Mouse (Mus musculus): ENCODE results near the gene Lbhd1.

Lbhd1 gene

DNA sequence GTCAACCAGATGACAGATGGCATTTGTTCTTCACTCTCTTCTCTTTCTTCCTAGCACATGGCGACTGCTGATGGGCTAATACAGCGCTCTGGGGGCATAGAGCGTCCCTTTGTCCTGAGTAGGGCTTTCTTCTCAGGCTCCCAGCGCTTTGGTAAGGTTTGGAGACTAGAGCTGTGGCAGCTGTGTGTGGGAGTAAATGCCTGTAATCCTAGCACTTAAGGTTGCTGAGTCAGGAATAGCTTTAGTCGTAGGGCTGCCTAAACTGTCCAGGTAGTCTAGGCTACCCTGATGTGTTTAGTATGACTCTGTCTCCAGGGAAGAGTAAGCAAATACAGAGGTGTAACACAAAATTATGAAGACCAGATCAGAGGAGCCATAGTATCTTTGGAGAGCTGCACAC, 28.3 kb downstream of the Lbhd1 start:
- DNase-seq (ENCODE audit: low read depth) = no peak

DNA sequence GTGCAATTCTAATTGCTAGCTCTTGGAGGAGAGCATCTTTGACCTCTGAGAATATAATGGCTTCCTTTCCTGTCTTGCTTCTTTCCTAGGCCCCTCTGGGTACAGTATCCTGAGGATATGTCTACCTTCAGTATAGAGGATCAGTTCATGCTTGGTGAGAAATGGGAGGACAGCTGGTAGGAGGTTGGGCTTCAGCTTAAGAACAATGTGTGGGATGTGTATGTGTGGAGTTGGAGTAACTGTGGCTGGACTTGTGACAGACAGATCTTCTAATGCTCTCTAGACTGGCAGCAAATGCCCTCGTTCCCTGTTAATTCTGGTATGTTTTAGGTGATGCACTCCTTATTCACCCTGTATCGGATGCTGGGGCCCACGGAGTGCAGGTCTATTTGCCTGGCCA, 30.7 kb downstream of the Lbhd1 start:
- DNase-seq (ENCODE audit: low read depth) = no peak

DNA sequence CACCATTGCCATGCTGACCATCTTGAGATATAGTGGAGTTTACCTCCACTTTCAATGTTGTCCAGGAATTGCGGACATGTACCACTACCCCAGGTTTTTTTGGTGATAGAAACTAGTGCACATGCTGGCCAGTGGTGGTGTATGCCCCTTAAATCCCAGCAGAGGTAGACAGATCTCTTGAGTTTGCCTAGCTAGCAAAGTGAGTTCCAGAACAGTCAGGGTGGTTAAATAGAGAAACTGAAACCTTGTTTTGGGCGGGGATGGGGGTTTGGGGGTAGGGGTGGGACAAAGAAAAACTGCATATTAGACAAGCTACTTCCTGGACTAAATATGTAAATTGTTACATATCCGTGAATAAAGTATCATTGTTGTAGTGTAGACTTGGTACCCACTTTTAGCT, 35.5 kb downstream of the Lbhd1 start:
- no peak for DNase-seq (ENCODE audit: low read depth)

DNA sequence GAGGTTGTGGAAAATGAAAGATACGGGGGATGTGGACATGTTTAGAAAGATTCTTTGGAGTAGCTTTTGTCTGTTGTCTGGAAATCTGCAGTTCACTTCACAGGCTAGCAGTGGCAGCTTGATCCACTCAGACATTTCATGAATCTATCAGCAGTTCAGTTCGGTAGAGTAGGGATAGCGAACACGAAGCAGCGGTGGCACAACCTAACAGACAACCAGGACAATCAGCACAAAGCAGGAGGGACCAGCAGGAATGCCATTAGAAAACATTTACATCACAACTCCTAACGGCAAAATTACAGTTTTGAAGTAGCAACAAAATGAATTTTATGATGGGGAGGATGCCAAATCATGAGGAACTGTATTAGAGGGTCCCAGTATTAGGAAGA, 36.1 kb downstream of the Lbhd1 start:
- DNase-seq (ENCODE audit: low read depth) = no peak

DNA sequence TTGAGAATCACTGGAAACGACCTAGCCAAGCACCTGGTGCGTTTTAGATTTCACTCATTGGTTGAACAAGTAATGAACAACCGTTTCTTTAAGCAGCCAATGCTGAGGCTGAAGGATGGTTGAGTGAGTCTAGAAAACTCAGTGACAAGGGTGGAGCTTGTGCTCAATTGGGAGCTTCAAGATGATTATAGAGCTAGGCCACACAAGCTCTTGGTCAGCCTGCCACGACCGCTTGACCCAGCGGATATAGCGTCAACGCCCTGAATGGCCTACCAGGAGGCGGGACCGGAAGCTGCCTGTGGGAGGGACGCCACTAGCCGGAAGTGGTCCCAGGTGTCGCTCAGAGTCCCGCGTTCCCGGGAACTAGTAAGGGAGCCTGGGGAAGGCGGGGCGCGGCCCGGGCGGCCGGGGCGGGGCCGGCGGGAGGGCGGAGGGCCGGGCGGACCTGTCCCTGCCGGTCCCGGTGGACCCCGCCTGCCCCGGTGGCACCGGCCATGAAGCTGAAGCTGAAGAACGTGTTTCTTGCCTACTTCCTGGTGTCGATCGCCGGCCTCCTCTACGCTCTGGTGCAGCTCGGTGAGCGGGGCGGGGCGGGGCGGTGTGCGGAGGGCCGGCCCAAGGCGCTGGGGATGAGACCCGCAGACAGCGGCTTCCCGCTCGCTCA, 36.7 kb downstream of the Lbhd1 start, which contains the start of gene B3gat3:
Gene B3gat3 (plus strand): TSS at position 302 of the 664 bp plus-strand sequence.
- DNase-seq (ENCODE audit: low read depth) = peak; percentile 83

DNA sequence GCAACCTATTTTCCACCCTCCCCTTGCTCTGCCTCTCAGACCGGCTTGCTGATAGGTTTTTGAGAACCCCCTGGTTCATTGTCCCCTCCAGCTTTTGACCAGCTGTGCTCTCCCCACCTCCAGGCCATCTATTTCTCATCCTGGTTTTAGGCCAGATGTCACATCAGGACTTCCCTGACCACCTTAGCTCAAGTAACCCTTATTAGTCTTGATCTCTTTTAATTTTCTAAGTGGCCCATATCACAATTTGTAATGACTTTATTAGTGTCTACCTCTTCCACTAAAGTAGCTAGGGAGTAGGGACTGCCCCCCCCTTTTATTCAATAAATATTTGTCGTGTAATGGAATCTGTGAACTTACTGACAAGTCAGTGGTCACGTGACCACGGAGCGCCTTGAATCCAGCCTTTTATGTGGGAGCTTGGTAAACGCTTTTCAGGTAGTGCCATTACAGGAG, 37.3 kb downstream of the Lbhd1 start:
- DNase-seq (ENCODE audit: low read depth) = no peak

DNA sequence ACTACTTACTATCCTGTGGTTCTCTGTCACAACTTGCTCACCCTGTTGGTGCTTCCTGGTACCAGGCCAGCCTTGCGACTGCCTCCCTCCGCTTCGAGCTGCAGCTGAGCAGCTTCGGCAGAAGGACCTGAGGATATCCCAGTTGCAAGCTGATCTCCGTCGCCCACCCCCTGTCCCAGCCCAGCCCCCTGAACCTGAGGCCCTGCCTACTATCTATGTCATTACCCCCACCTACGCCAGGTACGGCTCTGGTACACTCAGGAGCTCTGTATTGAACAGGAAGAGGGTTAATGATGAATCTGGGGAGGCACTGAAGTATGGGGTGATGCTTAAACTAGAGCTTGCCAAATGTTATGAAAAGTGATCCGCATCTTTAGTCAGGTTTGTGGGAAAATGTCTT, 38.2 kb downstream of the Lbhd1 start:
- no peak for DNase-seq (ENCODE audit: low read depth)

DNA sequence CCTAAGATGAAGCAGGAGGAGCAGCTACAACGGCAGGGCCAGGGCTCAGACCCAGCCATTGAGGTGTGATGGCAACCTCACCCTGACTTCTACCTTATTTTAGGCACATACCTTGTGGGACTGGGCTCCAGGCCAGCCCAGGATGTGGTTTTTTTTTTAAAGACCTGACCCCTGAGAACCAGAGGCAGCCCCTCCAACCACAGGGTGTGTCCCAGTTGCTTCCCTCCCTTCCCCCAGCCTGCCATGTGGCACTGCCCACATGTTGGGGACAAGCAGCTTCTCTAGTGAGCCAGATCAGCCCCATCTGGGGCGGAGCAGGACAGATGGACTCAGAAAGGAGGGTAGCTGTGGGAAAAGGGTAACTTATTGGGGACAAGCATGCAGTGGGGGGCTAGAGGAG, 43.2 kb downstream of the Lbhd1 start:
- no peak for DNase-seq (ENCODE audit: low read depth)

DNA sequence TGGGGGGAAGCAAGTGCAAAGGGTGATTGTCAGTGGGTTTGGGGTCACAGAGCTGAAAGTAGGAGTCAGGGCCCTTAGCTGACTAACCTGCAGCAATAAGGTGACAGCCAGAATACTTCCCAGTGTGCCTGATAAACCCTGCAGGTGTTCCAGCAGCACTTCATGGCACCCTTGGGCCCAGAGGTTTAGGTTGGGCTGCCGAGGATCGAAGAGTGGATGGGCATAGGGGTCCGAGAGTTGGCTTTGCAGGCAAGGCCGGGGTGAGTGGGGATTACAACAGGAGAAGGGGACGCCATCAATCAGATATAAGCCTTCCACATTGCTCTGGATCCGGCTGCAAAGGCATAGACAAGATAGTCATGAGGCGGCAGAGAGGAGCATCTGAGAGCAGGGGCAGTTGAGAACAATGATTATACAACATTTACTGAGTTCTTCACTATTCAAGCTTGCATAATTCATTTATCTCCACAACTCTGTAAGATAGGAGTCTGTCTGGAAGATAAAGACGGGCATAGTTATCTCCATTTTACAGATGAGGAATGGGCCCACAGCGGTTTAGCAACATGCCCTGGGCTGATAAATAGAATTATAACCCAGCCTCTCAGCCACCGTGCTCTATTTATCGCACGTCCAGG, 44.5 kb downstream of the Lbhd1 start:
- no peak for DNase-seq (ENCODE audit: low read depth)

DNA sequence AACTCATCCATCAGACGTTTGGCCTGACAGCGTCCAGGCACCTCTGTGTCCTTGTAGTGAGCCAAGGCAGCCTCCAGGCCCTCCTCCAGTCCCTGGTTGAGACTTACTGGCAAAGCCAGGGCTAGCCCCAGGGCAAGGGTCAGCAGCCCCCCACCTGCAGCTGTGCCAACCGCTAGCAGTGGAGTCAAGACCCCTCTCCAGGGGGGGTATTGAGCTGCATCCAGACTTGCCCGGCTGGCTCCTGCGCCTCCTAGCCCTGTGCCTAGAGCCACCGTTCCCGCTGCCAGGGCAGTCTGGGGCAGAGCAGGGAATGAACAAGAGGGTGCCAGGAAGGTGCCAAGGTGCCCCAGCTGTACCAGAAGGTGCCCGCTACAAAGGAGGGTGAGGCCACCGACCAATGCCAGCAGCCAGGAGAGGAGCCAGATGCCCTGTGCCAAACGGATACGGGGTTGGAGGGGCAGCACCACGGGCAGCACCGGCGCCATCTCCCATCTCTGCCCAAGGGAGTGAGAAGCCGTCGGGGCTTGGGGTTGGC, 45.2 kb downstream of the Lbhd1 start:
- no peak for DNase-seq (ENCODE audit: low read depth)

DNA sequence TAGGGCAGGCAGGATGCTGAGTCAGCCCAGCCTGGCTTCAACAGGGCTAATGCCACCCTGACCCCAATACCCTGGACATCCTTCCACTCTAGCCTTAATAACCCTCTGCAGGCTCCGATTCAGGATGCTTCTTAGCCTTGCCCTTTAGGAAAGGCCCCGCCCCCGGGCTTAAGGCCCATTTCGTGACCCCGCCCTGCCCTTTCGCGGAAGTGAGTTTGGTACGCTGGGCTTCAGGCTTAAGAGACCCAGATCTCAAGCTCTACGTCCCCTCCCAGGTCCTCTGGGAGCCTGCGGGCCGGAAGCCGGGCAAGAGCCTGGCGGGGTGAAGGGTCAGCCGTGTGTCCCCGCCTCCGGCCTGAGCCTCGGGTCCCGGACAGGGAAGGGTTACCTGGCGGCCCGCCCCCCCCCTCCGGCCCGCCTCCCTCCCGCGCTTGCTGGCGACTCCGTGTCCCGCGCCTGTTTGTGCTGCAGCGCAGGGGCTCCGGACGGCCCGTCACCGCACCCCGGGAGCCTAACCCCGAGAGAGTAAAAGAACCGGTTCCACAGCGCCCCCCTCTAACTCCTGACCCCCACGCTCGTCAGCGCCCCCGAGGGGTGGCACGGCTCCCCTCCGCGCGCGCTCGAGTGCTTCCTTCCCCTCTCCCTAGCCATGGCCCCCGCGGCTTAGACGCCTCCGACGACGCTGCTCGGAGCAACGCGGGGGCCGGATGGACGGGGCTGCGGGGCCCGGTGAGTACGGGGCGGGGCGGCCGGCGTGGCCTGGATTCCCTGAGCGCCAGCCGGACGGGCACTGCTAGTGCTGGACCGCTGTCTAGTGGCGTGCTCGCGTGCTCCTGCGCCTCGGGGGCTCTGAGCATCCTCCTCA, 45.9 kb downstream of the Lbhd1 start, which contains the start of the genes Rom1 and Eml3:
Gene Rom1 (minus strand): TSS at position 133 of the 865 bp plus-strand sequence.
Gene Eml3 (plus strand): TSS at position 329 of the 865 bp plus-strand sequence.
- DNase-seq (ENCODE audit: low read depth) = peak; percentile 56

DNA sequence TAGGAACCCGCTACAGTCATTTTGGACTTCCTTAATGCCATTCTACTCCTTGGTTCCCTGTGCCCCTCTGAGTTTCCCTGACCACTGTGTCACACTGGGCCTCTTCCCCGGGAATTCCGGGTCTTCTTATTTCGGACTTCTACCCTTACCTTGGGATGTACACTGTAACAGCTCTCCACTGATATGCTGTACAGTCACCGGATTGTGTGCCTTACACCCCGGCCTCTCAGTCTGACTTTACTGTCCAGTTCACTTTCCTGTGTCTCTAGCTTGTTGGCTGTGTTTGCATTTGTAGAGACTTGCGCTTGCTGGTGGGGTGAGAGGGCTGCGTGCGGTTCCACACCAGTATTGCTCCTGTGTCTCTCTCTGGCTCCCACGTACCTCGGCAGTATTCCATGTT, 46.6 kb downstream of the Lbhd1 start:
- DNase-seq (ENCODE audit: low read depth) = no peak

DNA sequence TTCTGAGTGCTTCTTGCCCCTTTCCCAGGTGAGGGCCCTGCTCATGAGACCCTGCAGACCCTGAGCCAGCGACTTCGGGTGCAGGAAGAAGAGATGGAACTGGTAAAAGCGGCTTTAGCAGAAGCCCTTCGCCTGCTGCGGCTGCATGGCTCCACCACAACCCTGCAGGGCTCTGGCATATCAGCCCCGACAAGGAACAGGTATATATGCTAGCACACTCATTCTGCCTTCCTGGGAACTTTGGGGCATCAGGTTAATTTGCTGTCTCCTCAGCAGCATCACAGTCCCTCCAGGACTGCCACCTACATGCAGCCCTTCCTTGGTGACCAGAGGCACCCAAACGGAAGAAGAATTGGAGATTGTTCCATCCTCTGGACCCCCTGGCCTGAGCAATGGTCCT, 47.2 kb downstream of the Lbhd1 start:
- no peak for DNase-seq (ENCODE audit: low read depth)

DNA sequence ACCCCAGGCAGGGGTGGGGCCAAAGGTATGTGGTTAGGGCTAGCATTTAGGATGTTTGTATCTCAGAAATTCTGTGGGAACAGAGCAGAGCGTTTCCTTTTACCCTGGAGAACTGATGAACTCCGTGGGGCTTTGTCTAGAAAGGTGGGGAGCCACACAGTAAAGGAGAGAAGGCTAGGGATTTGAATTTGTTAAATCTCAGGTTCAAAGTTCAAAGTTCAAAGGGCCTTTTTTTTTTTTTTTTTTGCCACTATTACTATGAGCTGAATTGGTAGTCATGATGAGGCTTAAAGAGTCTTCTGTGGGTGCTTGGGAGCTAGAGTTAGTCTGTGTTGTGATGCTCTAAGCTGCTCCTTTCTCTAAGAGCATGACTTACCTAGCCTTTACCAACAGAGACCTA, 53.2 kb downstream of the Lbhd1 start:
- no peak for DNase-seq (ENCODE audit: low read depth)

DNA sequence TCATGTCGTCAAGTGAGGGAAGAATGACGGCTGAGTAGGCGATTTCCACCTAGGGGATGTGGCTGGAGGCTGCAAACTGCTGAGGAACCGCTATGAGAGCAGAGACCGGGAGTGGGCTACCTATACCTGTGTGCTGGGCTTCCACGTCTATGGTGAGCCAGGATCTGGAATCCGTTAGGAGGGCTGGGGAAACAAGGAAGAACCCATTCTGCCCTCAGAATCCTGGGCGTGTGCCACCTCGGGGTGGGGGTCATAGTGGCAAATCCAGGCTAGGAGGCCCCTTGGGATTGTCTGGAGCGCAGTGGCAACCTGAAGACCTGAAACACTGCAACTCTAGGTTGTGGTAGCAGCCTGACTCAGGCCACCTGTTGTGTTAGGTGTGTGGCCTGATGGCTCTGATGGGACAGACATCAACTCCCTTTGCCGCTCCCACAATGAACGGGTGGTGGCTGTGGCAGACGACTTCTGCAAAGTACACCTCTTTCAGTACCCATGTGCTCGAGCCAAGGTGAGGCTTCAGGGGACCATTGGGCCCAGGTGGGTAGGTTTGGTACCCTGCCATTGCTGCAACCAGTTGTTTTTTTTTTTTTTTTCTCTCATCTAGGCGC, 57.1 kb downstream of the Lbhd1 start:
- DNase-seq (ENCODE audit: low read depth) = no peak

DNA sequence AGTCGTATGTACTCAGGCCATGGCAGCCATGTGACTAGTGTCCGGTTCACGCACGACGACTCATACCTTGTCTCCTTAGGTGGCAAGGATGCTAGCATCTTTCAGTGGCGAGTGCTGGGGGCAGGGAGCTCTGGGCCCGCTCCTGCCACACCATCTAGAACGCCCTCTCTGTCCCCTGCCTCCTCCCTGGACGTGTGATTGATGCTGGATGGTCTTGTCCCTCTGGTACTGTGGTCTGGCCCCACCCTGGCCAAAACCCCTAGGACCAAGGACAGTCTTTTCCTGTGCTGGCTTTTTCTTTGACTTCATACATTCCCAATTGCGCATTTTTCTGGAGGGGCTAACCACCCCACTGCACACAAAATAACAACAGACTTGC, 57.6 kb downstream of the Lbhd1 start:
- no peak for DNase-seq (ENCODE audit: low read depth)

DNA sequence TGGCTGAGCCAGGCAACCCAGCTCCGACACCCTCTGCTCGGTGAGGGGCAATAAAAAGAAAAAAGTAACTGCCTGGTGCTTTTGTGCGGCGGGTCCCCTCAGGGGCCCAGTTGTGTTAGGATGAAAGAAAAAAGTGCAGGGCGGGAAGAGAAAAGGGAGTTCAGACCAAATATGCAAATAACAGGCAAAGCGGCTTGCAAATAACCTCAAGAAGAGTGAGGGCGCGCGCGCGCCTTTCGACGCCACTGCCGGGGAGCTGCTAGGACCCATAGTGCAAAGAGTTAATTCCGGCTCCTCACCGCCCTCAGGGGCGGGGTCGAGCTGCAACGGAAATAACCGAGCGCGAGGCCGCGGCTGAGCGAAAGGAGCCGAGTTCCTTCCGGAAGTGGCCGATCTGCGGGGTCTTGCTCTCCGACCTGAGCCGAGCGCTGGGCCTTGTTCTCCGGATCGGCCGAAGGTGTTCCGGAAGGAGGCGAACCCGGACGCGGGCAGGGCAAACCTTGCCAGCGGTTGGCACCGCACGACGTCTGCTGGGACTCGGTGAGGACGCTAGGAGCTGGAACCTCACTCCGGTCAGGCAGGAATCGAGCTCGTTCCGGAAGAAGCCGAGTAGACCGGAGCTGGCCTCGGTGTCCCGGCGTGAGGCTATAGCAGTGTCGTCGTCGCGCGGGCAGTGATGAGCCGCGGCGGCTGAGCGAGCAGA, 58.1 kb downstream of the Lbhd1 start, which contains the start of gene Mta2:
Gene Mta2 (plus strand): TSS at position 361 of the 703 bp plus-strand sequence.
- peak; percentile 91 for DNase-seq (ENCODE audit: low read depth)
